Mouse (Mus musculus): Measurements from ENCODE around the gene Junb.

Gene Junb

DNA sequence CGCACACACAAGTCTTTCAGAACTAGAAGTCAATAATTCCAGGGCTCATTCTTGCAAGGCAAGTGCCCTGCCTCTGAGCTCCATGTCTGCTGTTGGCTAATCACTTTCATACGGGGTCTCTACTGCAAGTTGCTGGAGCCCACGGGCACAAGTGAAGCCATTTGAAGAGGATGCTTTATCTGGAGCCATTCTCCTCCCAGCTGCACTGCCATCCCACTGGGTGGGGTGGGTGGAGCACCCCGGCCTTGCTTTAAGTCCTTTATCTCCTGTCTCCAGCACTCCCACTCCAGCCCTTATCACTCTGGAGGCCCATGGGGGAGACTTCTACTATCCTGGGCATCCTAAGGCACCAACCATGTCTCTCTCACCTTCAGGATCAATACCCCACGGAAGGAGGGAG is 7.6 kb downstream of the Junb start:
- DNase-seq (ENCODE audit: low spot score) = no peak

DNA sequence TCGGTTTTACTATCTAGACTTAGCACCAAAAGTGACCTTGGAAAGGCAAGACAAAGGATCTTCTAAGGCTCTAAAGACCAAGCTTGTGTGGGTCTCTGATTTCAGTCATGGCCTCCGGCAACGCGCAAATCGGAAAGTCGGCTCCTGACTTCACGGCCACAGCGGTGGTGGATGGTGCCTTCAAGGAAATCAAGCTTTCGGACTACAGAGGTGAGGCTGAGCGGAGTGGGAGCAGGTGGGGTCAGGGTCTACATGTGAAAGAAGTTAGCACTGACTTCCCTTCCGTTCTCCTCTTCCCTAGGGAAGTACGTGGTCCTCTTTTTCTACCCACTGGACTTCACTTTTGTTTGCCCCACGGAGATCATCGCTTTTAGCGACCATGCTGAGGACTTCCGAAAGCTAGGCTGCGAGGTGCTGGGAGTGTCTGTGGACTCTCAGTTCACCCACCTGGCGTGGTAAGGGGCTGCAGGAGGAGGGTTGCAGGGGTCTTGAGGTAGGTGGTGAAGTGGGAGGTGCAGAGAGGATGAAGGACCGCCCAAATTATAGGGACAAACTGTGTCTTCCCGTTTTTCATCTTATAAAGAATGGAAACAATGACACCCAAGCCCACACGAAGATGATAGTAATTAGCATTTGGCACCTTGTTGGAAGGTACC is 8.3 kb downstream of the Junb start:
- peak; percentile 34 for DNase-seq (ENCODE audit: low spot score)

DNA sequence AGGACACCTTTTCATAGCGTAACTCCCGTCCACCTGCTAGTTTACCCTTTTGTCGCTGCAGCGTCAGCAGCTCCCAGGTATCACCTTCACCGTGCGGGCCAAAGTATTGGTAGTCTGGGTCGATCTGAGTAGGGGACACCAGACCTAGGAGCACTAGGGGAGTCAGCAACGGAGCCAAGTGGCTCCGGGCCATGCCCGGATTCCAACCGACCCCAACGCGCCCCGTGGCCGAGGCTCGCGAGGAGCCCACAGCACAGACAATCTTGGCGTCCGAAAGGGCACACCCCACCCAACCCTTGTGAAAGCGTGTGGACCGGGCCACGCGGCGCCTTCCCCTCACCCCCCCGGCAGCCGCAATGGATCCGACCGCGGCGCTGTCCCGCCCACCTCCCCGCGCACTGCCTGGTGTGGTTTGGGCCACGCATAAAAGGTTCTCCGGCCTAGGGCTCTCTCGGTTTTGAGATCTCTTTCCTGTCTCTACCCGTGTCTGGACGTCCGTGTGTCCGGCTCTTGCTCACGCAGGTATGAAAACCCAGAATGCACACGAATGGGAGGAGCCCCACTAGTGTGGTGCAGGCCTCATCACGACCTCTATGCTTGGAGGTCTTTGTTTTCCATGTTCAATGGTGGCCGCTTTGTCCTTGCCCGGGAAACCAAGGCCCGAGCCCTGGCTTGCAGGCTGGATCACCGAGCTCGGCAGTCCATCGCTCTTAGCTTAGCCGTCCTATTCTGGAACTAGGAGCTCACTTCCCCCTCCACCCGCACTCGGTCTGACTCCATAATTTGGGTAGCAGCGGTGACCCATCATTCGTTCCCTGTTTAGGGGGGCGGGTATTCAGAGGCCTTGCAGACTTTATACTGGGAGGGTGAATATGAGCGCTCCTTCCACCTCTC is 9.0 kb downstream of the Junb start, which contains the start of the genes Gm49661, Prdx2 and Rnaseh2a:
Gm49661 (minus strand) TSS at position 193 of the 894 bp plus-strand sequence.
Prdx2 (plus strand) TSS at position 347 of the 894 bp plus-strand sequence.
Rnaseh2a (minus strand) TSS at position 527 of the 894 bp plus-strand sequence.
- DNase-seq (ENCODE audit: low spot score) = peak; percentile 83

DNA sequence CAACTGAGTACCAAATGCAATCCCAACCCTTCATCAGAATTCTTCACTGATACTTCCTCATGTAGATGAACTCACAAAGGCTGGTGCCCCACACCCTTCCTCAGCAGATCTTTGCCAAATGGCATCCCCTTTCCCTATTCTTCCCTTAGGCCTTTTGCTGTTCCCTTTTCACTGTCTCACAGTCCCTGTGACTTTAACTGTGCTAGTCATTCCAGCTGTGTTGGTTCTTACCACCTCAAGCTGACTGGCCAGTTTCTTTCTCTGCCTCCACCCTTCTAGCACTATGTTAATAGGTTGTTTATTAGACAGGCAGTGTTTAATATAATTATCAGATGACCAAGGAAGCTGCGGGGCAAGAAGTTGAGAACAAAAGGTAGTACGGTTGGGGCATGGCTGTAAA is 9.9 kb downstream of the Junb start:
- DNase-seq (ENCODE audit: low spot score) = no peak

DNA sequence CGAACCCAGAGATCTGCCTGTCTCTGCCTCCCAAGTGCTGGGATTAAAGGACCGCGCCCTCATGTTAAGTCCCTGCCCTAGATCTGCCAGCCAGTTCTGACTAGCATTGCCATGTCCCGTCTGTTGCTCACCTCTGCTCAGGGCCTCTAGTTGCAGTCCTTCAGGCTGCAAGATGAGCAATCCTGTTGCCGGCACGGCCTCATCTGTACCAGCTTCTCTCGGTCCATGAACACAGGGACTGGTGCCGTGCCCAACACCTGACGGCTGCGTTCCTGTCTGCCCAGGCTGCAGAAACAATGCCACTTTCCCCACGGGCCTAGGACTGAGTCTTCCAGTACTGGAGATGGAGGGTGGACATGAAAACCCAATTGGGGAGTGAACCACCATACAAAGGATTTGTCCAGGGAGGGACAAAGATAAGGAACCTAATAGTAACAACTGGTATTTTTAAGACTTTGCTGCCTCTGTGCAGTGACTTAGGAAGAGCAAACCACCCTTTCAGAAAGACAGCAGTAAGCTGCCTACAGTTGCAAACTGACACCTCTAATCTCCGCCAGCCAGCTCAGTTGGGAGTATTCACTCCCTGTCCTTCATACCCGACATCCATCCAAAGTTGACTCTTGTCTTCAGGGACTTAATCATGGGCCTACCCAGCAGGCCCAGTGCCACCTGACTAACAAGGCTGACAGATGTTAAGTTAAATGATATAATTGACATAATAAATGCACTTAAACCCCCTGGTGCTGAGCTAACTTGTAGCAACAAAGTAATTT is 10.8 kb downstream of the Junb start:
- no peak for DNase-seq (ENCODE audit: low spot score)

DNA sequence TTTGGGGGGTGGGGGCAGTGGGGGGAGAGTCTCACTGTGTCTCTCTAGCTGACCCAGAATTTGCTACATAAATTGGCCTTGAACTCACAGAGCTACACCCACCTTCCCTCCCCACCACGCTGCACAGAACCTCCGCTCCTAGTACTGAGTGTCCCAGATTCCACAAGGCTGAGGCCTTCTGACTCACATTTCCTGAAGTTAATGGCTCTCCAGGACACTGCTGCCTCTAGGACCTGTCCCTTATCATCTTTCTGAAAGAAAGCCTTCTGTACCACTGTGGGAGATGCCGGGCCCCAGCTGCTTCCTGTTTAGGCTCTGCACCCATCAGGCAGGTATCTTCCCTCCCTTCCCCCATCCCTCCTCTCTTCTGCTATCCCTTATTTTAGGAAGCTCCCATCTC is 11.9 kb downstream of the Junb start:
- DNase-seq (ENCODE audit: low spot score) = no peak

DNA sequence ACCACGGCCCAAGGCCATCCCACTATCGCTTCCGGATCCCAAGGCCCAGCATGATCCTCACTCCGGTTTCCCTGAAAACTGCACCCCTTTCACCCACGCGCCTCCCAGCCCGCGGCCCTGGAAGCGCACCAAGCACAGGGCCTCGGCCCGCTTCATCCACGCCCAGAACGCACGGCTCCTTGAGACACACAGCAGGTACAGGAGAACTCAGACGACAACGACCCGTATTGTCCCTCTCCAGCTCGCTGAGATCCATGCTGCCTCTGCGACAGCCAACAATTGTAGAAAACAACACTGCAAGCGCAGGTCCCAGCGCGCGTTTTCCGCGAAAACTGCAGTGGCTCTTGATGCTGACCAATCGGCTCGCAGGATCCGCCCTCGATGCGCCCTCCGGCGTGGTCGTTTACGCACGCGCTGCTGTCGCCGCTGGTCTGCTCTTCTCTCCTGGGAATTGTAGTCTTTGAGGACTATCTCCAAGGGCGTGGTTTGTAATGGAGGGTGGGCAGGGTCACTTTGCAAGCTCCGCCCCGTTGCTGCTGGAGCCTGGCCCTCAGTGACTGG is 12.7 kb downstream of the Junb start:
- DNase-seq (ENCODE audit: low spot score) = peak; percentile 99

DNA sequence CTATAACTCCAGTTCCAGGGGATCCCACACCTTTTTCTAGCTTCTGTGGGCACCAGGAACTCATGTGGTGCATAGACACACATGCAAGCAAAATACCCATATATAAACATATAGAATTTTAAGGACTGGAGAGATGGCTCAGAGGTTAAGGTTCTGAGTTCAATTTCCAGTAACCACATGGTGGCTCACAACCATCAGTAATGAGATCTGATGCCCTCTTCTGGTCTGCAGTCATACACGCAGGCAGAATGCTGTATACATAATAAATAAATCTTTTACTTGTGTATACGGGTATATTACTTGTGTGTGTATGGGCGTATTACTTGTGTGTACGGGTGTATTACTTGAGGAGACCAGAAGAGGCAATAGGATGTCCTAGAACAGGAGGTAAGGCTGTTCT is 14.6 kb downstream of the Junb start:
- DNase-seq (ENCODE audit: low spot score) = no peak

DNA sequence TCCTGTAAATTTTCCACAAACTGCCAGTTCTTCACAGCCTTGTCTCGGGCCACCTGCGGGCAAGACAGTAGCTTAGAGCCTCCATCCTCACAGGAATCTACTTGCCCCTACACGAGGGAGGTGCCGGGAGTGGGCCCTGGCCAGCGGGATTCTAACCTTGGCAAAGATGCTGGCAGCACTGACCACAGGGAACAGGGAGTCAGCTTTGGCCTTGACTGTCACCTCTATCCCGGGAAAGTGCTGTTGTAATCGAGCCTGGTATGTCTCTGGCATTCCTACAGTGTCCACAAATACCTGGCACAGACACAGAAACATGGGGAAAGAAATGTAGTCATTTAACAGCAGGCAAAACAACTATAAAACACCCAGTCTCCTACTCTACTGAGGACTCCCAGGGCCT is 18.7 kb downstream of the Junb start:
- DNase-seq (ENCODE audit: low spot score) = no peak

DNA sequence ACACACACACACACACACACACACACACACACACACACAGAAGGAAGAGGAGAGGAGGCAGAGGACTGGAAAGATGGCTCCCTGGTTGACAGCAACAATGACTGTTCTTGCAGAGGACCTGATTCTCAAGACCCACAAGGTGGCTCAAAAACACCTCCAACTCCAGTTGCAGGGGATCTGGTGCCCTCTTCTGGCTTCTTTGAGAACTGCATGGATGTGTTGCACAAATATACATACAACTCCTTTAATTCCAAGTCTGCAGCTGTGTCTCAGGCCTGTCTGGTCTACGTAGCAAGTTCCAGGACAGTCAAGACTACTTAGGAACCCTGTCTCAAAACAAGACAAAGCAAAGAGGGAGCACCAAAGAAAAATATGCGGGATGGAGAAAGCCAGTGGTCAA is 21.8 kb downstream of the Junb start:
- DNase-seq (ENCODE audit: low spot score) = peak; percentile 71

DNA sequence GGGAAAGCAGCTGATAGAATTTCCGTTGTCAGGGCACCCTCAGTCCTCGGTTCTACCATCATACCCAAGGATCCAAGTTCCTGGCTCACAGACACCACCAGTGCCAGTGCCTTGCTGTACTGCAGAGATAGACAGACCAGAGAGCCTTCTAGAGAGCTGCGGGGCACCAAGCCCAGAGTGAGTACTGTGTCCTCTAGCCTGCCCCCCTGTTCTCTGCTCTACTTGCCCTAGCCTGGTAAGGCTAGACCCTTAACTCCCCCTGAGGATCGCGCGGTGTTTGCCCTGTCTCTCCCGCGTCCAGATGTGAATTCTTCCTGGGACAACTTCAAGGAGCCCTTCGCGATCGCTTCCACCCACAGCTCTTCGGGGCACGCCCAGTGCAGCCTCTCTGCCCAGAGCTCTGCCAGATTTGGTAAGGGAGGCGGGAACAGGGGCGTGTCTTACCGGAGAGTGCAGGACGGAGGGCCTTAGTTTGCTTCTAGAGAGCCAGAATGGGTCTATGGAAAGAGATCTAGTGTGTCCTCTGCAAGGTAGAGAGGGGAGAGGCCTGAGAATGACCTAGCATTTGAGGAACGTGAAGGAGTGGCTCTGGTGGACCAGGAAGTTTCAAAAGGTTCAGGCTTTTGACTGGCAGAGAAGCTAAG is 25.8 kb downstream of the Junb start:
- no peak for DNase-seq (ENCODE audit: low spot score)

DNA sequence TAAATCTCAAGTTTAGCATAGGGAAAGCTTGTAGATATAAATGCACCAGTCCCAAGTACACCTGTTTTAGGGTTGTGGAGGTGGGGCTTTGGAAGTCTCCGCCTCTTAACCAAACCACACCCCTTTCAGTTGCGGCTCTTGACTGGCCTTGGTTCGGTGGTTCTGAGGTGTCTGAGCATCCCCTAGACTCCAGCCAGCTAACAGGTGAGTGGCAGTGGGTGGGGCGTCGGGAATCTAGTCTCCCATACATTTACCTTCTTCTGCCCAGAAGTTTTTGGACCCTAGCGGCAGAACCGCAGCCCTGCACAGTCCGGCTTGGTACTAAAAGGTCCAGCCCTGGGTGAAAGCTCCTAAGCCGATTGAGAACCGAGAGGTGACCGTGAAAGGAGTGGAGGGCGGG is 28.8 kb downstream of the Junb start:
- no peak for DNase-seq (ENCODE audit: low spot score)

DNA sequence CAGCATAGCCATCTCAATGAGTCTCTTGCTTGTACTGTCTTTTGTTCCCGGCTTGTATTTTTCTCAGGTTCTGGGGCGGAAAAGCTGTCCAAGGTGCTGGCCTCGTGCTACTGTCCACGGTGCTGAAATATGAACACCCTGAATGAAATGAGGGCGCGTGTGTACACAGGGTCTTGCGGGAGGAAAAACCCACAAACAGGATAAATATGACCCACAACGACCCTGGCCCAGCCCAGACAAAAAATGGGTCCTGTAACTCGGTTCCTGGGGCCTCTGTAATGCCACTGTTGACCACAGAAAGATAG is 31.3 kb downstream of the Junb start:
- peak; percentile 75 for DNase-seq (ENCODE audit: low spot score)

DNA sequence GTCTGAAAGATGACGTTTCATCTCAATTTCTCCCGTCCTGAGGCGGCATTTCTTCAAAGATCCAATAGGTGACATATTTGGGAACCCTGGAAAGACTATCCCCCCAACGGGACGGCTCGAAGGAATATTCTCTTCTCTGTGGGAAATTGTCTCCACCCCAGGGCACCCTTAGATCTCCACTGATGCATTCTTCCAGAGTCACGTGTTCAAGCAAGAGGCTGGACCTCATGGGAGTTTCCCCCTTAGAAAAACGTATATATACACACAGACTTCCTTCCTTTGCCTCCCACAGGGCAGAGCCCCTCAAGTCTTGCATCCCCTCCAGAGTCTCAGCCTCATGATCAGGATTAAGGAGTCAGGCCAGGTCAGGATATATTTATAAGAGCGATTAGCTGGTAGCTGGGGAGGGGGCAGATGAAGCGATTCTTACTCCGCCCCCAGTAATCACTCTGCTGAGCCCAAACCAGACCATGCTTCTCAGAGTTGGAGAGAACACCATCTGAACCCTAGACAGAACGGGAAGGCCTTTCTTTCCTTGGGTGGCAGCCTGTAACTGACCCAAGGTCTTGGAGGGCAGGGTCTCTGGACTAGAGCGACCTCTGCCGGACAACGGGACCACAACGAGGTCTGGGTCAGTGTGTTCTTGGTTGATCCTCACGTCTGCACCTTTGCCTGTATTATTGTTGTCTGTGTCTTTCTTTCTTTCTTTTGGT is 31.8 kb downstream of the Junb start, which contains the start of gene Rtbdn:
Rtbdn (plus strand) TSS at position 464 of the 713 bp plus-strand sequence.
- peak; percentile 69 for DNase-seq (ENCODE audit: low spot score)

DNA sequence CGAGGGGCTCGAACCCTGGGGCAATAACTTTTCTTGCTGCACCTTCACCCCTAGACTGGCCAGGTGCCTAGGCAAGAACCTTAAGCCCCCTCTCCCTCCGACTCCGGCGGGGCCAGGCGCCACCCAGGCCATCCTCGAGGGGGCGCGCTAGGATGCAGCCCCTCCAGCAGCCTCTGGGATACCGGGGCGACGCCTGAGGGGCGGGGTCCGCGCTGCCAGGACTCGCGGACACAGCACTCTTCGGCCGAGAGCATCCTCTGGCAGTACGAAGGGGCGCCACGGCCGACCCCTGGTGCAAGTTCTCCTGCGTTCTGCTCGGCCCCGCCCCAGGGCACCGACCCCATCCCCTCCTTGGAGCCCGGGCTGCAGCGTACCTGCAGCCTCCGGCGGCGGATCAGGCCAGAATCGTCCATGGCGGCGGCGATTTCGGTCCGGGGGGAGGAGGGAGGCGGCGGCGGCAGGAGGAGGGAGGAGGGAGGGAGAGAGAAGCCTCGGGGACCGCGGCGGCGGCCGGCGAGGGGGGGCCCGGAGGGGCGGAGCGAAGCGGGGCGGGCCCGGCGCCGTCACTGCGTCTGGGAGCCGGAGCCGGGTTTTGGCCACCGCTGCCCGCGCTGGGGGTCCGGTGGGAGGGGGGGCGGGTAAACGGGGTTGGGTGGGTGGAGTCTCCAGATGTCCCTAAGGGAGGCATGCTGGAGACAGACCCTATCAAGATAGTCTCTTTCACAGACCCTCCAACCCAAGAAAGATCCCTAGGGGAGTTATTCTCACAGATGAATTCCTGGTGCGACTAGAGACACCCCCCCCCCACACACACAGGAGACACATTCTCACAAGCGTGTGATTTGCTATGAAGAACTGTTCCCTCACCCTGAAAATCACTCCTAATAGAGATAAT is 32.6 kb downstream of the Junb start:
- peak; percentile 61 for DNase-seq (ENCODE audit: low spot score)

DNA sequence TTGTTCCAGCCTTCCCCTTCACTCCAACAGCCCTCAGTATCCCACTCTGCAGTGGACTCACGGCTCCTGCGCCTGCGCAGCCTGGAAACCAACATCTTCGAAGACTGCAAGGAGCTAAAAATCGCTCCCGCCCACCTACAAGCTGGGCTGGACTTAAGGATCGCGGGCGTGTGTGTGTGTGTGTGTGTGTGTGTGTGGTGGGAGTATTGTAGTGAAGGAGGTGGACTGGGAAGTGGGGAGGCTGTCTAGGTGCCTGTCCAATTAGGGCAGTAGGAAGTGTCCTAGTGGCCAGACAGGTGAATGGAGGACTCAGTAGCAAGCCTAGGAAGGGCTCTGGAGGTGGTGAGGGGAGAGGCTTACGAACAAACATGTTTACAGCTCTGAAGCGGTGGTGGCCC is 33.3 kb downstream of the Junb start:
- no peak for DNase-seq (ENCODE audit: low spot score)

DNA sequence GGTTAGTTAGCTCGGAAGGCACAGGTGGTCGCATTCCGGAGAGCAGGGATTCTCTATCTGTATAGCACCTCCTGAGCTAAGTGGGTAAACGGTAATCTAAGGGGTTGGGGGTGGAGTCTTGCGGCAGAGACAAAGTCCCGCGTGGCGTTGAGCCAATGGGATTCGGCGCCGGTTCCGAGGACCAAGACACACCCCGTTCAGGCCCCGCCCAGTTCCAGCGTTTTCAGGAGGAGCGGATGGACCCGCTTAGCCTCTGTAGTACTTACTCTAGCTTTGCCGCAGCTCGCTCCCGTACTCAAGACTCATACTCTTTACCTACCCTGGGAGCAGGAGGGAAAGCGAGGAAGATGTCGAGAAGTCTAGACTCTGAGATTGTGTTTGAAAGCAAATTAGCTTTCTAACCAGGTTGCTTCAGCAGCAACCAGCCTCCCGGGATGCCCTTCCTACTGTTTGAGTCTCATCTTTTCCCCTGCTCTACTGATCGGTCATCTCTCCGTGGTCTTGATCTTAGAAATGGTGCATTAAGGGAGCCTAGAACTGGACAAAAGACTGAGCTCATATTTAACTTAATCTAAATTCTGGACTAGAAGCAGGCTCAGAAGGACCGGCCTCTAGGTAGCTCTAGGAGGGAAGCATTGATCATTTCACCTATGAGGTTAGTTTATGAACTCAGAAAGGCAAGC is 33.9 kb downstream of the Junb start:
- peak; percentile 82 for DNase-seq (ENCODE audit: low spot score)

DNA sequence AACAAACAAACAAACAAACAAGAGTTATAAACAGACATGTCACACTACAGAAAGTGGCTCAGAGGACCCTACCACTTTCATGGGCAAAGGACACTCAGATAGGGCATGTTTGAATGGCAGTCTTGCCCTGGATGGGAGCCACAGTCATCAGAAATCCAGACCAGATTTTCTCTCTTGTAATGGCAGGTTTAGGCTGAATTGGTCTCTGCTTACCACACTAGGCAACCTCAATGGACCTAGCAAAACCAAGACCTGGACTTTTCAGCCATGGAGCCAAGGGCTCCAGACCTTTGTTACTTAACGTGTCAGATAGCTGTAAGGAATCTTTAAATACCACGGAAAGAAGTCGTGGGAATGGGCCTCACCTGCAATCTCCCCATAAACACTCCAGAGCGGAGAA is 34.8 kb downstream of the Junb start:
- DNase-seq (ENCODE audit: low spot score) = no peak

All from embryo, embryonic 10 days (tissue).